Mouse (Mus musculus) stomach, postnatal 0 days (tissue): ENCODE measurements around the gene Mymx.

Experiments
- CTCF ChIP-seq: IDR thresholded peaks from 2 replicates; pipeline ENCODE4 v1.5.1; 2016; ENCODE audit warnings: antibody characterized with exemption, low read depth, mild to moderate bottlenecking, moderate library complexity
- EP300 ChIP-seq: optimal IDR thresholded peaks from 2 replicates; pipeline ENCODE3; 2016; ENCODE audit warnings: antibody characterized with exemption

- no peak for TF ChIP-seq CTCF
- TF ChIP-seq EP300, result no peak
Measured at GRCm38 (mm10) chr17:45588370-45588769, 13.5 kb downstream of the Mymx start.
